Comparison of ENCODE assay signal across 11 mouse cellular contexts in the genomic region with DNA sequence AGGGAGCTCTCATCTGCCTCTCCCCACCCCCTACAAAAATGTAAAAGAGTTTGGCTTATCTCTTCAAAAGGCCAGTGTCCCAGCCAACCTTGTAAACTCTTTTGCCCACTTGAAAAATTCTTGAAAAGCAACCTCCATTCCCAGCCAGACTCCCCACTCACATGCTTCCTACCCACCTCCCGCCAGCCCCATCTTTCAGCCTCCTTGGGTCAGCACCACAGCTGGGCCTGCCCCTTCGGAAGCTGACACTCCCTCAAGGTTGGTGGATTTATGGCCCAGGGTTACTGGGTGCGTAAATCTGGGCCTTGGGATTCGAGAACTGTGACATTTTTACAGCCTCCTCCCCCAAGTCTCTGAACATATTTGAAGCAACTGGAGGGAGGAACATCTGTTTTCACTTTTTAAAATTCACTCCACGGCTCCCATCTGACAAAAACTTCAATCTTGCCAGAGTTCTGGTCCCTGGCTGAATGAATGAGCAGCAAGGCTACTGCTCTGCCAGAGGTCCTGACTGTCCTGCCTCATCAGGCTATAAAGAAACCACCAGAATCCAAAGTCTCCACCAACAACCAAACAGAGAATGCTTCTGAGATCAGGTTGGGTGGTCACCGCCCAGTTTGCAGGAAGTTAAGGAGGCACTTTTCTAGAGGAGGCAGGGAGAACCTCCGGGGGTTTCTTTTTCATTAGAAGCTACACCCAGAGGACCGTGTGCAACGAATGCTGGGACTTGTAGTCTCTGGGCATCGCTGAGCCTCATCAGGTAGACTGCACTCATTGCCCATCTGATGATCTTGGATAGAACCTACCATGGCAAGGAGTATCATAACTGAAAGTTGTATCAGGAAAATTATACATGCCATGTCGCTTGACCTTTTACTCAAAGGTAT.
DNase-seq lines count a peak whose midpoint lies in the region; ATAC-seq and TF ChIP-seq lines count a peak whose summit lies in the region.
"Had no signal": no experiment of that assay in that cellular context is flagged by ENCODE, and none has a peak within 500 bp of the region (broad histone marks: within the 10 kb centered on the region; RNA-seq: fewer than 3 reads in every experiment).

No protein-coding gene starts in this region.

- peaks cover 10% of the 10 kb centered on the region for H3K4me1 ChIP-seq in intestine, embryonic 14.5 days (replicated peaks; ENCODE audit: control insufficient read depth, insufficient read depth, low read length)
- H3K4me1 ChIP-seq in intestine, postnatal 0 days (replicated peaks; ENCODE audit: control insufficient read depth, insufficient read depth, low read length) = no peaks in the 10 kb centered on the region
- H3K4me1 ChIP-seq in embryonic facial prominence, embryonic 13.5 days = peaks cover 14% of the 10 kb centered on the region
- peaks cover 29% of the 10 kb centered on the region for H3K4me1 ChIP-seq in lung, embryonic 15.5 days

- no peaks in the 10 kb centered on the region for H3K9me3 ChIP-seq in intestine, embryonic 14.5 days (ENCODE audit: control insufficient read depth, low read length)
- H3K9me3 ChIP-seq in intestine, postnatal 0 days (ENCODE audit: control insufficient read depth) = no peaks in the 10 kb centered on the region
- no peaks in the 10 kb centered on the region for H3K9me3 ChIP-seq in embryonic facial prominence, embryonic 13.5 days
- H3K9me3 ChIP-seq in lung, embryonic 15.5 days = no peaks in the 10 kb centered on the region

- no peak for TF ChIP-seq CTCF in intestine, postnatal 0 days (IDR thresholded peaks at IDR 0.05; ENCODE audit: low read depth)

- peak overlapping the region; percentile 30; the same call in 1 of the 2 replicates for H3K27ac ChIP-seq in intestine, embryonic 14.5 days (ENCODE audit: low read depth)
- no peak overlapping the region for H3K27ac ChIP-seq in intestine, postnatal 0 days (ENCODE audit: low read depth, low read length)
- H3K27ac ChIP-seq in embryonic facial prominence, embryonic 13.5 days = peak overlapping the region; percentile 86
- H3K27ac ChIP-seq in lung, embryonic 15.5 days = peak overlapping the region; percentile 84

- no peaks in the 10 kb centered on the region for H3K27me3 ChIP-seq in intestine, embryonic 14.5 days (replicated peaks; ENCODE audit: control insufficient read depth, insufficient read depth, low read length)
- no peaks in the 10 kb centered on the region for H3K27me3 ChIP-seq in intestine, postnatal 0 days (replicated peaks; ENCODE audit: control insufficient read depth, insufficient read depth, low read length)
- H3K27me3 ChIP-seq in embryonic facial prominence, embryonic 13.5 days = no peaks in the 10 kb centered on the region
- no peaks in the 10 kb centered on the region for H3K27me3 ChIP-seq in lung, embryonic 15.5 days

- H3K4me2 ChIP-seq in intestine, embryonic 14.5 days (ENCODE audit: low read length) = no peak overlapping the region
- H3K4me2 ChIP-seq in intestine, postnatal 0 days (replicated peaks; ENCODE audit: low read depth) = no peak overlapping the region
- peak overlapping the region; percentile 16; the same call in 1 of the 2 replicates for H3K4me2 ChIP-seq in embryonic facial prominence, embryonic 13.5 days
- H3K4me2 ChIP-seq in lung, embryonic 15.5 days = no peak overlapping the region

- no peak overlapping the region for H3K4me3 ChIP-seq in intestine, embryonic 14.5 days (ENCODE audit: low read depth, low read length)
- no peak overlapping the region for H3K4me3 ChIP-seq in intestine, postnatal 0 days (ENCODE audit: low read depth, low read length)
- no peak overlapping the region for H3K4me3 ChIP-seq in embryonic facial prominence, embryonic 13.5 days
- no peak overlapping the region for H3K4me3 ChIP-seq in lung, embryonic 15.5 days

- intact Hi-C loops in left cerebral cortex, postnatal 14 days (cut with DNase I) = no loop called here

- WGBS in intestine, embryonic 14.5 days = 45% methylated on average over 11 of the region's 11 CpGs
- 48% methylated on average over 11 of the region's 11 CpGs for WGBS in intestine, postnatal 0 days
- WGBS in embryonic facial prominence, embryonic 13.5 days = 46% methylated on average over 11 of the region's 11 CpGs
- WGBS in lung, embryonic 15.5 days = 56% methylated on average over 11 of the region's 11 CpGs

- ATAC-seq in intestine, embryonic 14.5 days (replicated peaks; ENCODE audit: low FRiP score, low TSS enrichment, low read depth) = no peak
- ATAC-seq in intestine, postnatal 0 days = no peak
- ATAC-seq in embryonic facial prominence, embryonic 13.5 days (ENCODE audit: insufficient number of reproducible peaks, insufficient read depth, low FRiP score, low TSS enrichment, low read depth) = no peak
- peak; percentile 71; the same call in 1 of the 2 replicates for ATAC-seq in lung, embryonic 15.5 days (ENCODE audit: borderline replicate concordance, extremely low read depth, low FRiP score, low TSS enrichment)
- ATAC-seq in activated CD4-positive, CD25-positive, alpha-beta regulatory T cell, adult 4 months = no peak
- ATAC-seq: CD4-positive, CD25-positive, alpha-beta regulatory T cell, adult 4 months had no signal

- H3K9ac ChIP-seq in intestine, embryonic 14.5 days (ENCODE audit: low read length) = no peak overlapping the region
- H3K9ac ChIP-seq in intestine, postnatal 0 days (ENCODE audit: low read depth, low read length) = no peak overlapping the region
- no peak overlapping the region for H3K9ac ChIP-seq in embryonic facial prominence, embryonic 13.5 days
- H3K9ac ChIP-seq in lung, embryonic 15.5 days = no peak overlapping the region

- no peak for DNase-seq in intestine, embryonic 14.5 days (ENCODE audit: low spot score)
- peak; percentile 46 for DNase-seq in ZHBTc4 (ENCODE audit: low read depth, low spot score)
- DNase-seq in cerebellum, adult 11-12 months = no peak
- DNase-seq in left cerebral cortex, postnatal 14 days (ENCODE audit: low spot score in 2 of 2) = no peak
- DNase-seq: cerebellum, postnatal 14 days; gastrocnemius, postnatal 36 days had no signal

- no peaks in the 10 kb centered on the region for H3K36me3 ChIP-seq in intestine, embryonic 14.5 days (ENCODE audit: control insufficient read depth, insufficient read depth, low read length)
- H3K36me3 ChIP-seq in intestine, postnatal 0 days (ENCODE audit: control insufficient read depth, insufficient read depth) = no peaks in the 10 kb centered on the region
- H3K36me3 ChIP-seq in embryonic facial prominence, embryonic 13.5 days = no peaks in the 10 kb centered on the region
- H3K36me3 ChIP-seq in lung, embryonic 15.5 days = no peaks in the 10 kb centered on the region
